Mouse (Mus musculus): Measurements from ENCODE around the gene Pdpk1. TPM values are rescaled to one million over a fixed set of nuclear protein-coding genes. Genes with fewer than 3 reads are reported as not detected.

Pdpk1 gene
- polyA plus RNA-seq, 1 experiment from 2014 or later = 53.4 TPM

GRCm38 (mm10) chr17:24157121-24157520 is 6.4 kb upstream of the Pdpk1 start:
- no peaks in the 10 kb centered on the region for H3K27me3 ChIP-seq (replicated peaks)
- 93% methylated on average over 6 of the region's 6 CpGs for WGBS
- H3K9ac ChIP-seq = no peak overlapping the region
- no peaks in the 10 kb centered on the region for H3K9me3 ChIP-seq
- peaks cover 22% of the 10 kb centered on the region; the same call in 1 of the 2 replicates for H3K36me3 ChIP-seq
- no peak overlapping the region for H3K4me3 ChIP-seq
- H3K4me1 ChIP-seq = 0 out of 2 replicates have a peak, but pooled peaks cover 3% of the 10 kb centered on the region
- ATAC-seq (ENCODE audit: low FRiP score, low read depth) = no peak
- H3K27ac ChIP-seq = no peak overlapping the region
- H3K4me2 ChIP-seq (replicated peaks) = no peak overlapping the region

GRCm38 (mm10) chr17:24156394-24156793 is 5.7 kb upstream of the Pdpk1 start:
- Histone ChIP-seq H3K9me3 (no peaks in the 10 kb centered on the region), H3K4me3 (no peak overlapping the region), H3K27me3 (replicated peaks) (no peaks in the 10 kb centered on the region), H3K4me2 (replicated peaks) (no peak overlapping the region), H3K9ac (no peak overlapping the region), H3K4me1 (peaks cover 8% of the 10 kb centered on the region; the same call in 1 of the 2 replicates), H3K27ac (no peak overlapping the region), H3K36me3 (peaks cover 22% of the 10 kb centered on the region; the same call in 1 of the 2 replicates)
- 89% methylated on average over 3 of the region's 3 CpGs for WGBS
- no peak for ATAC-seq (ENCODE audit: low FRiP score, low read depth)

GRCm38 (mm10) chr17:24155742-24156141 is 5.0 kb upstream of the Pdpk1 start:
- ATAC-seq (ENCODE audit: low FRiP score, low read depth) = no peak
- Histone ChIP-seq H3K27ac (no peak overlapping the region), H3K27me3 (replicated peaks) (no peaks in the 10 kb centered on the region), H3K4me1 (peaks cover 8% of the 10 kb centered on the region; the same call in 1 of the 2 replicates), H3K9me3 (no peaks in the 10 kb centered on the region), H3K4me3 (no peak overlapping the region), H3K9ac (no peak overlapping the region), H3K4me2 (replicated peaks) (no peak overlapping the region), H3K36me3 (peaks cover 22% of the 10 kb centered on the region; the same call in 1 of the 2 replicates)
- WGBS = 95% methylated on average over 9 of the region's 9 CpGs

GRCm38 (mm10) chr17:24154463-24154862 is 3.7 kb upstream of the Pdpk1 start:
- peaks cover 19% of the 10 kb centered on the region; the same call in 1 of the 2 replicates for H3K36me3 ChIP-seq
- no peak overlapping the region for H3K4me2 ChIP-seq (replicated peaks)
- H3K9me3 ChIP-seq = no peaks in the 10 kb centered on the region
- no peak overlapping the region for H3K27ac ChIP-seq
- H3K4me1 ChIP-seq = peaks cover 8% of the 10 kb centered on the region; the same call in 1 of the 2 replicates
- ATAC-seq (ENCODE audit: low FRiP score, low read depth) = no peak
- H3K9ac ChIP-seq = no peak overlapping the region
- no peak overlapping the region for H3K4me3 ChIP-seq
- 84% methylated on average over 3 of the region's 3 CpGs for WGBS
- H3K27me3 ChIP-seq (replicated peaks) = no peaks in the 10 kb centered on the region

GRCm38 (mm10) chr17:24151890-24152563 is 1.3 kb upstream of the Pdpk1 start:
- Histone ChIP-seq H3K4me3 (peak overlapping the region; percentile 25; the same call in 1 of the 2 replicates), H3K9me3 (no peaks in the 10 kb centered on the region), H3K9ac (peak overlapping the region; percentile 51; the same call in 1 of the 2 replicates), H3K27ac (no peak overlapping the region), H3K36me3 (0 out of 2 replicates have a peak, but pooled peaks cover 9% of the 10 kb centered on the region), H3K27me3 (replicated peaks) (no peaks in the 10 kb centered on the region), H3K4me2 (replicated peaks) (peak overlapping the region; percentile 66), H3K4me1 (peaks cover 8% of the 10 kb centered on the region; the same call in 1 of the 2 replicates)
- peak; percentile 90 for ATAC-seq (ENCODE audit: low FRiP score, low read depth)
- WGBS = 2% methylated on average over 26 of the region's 26 CpGs

- H3K4me3 ChIP-seq = no peak overlapping the region
- 0 out of 2 replicates have a peak, but pooled peaks cover 4% of the 10 kb centered on the region for H3K36me3 ChIP-seq
- no peaks in the 10 kb centered on the region for H3K9me3 ChIP-seq
- no peak overlapping the region for H3K27ac ChIP-seq
- ATAC-seq (ENCODE audit: low FRiP score, low read depth) = no peak
- peaks cover 8% of the 10 kb centered on the region; the same call in 1 of the 2 replicates for H3K4me1 ChIP-seq
- WGBS = 10% methylated on average over 7 of the region's 7 CpGs
- H3K4me2 ChIP-seq (replicated peaks) = peak overlapping the region; percentile 66; the same call in 1 of the 2 replicates
- H3K27me3 ChIP-seq (replicated peaks) = no peaks in the 10 kb centered on the region
- no peak overlapping the region for H3K9ac ChIP-seq
Observed at GRCm38 (mm10) chr17:24151382-24151781, 658 bp upstream of the Pdpk1 start.

- Histone ChIP-seq H3K27me3 (replicated peaks) (no peaks in the 10 kb centered on the region), H3K4me3 (no peak overlapping the region), H3K4me2 (replicated peaks) (no peak overlapping the region), H3K9me3 (no peaks in the 10 kb centered on the region), H3K4me1 (peaks cover 8% of the 10 kb centered on the region; the same call in 1 of the 2 replicates), H3K36me3 (no peaks in the 10 kb centered on the region), H3K9ac (no peak overlapping the region), H3K27ac (no peak overlapping the region)
- 92% methylated on average over 7 of the region's 7 CpGs for WGBS
- ATAC-seq (ENCODE audit: low FRiP score, low read depth) = no peak
Observed at GRCm38 (mm10) chr17:24149421-24149820, 1.3 kb downstream of the Pdpk1 start.

GRCm38 (mm10) chr17:24142897-24143296 is 7.8 kb downstream of the Pdpk1 start:
- H3K27ac ChIP-seq = no peak overlapping the region
- H3K4me3 ChIP-seq = no peak overlapping the region
- peaks cover 16% of the 10 kb centered on the region for H3K4me1 ChIP-seq
- H3K4me2 ChIP-seq (replicated peaks) = no peak overlapping the region
- no peaks in the 10 kb centered on the region for H3K9me3 ChIP-seq
- no peak for ATAC-seq (ENCODE audit: low FRiP score, low read depth)
- no peak overlapping the region for H3K9ac ChIP-seq
- 47% methylated on average over 2 of the region's 2 CpGs for WGBS
- no peaks in the 10 kb centered on the region for H3K27me3 ChIP-seq (replicated peaks)
- no peaks in the 10 kb centered on the region for H3K36me3 ChIP-seq

DNA sequence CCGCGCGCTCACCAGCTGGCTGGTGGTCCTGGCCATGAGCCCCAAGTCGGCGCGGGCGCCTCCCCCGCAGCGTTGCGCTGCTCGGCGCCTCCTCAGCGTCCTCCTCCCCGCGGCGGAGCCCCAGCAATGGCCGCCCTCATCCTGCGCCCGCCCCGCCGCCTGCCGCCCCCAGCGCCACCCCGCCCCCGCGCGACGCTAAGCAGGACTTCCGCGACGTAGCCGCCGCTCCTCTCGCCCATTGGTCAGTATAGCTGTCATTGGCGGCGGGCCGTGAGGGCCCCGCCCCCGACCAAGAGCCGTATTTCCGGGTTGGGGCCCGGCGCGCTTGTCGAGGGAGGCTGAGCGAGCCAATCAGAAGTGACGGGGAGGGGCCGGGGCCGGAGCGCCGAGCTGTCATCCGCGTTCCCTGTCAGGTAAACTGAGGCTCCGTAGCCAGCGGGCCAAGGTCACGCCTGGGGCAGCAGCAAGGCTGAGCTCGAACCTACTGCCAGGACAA is 9.3 kb downstream of the Pdpk1 start:
- H3K27me3 ChIP-seq (replicated peaks) = no peaks in the 10 kb centered on the region
- H3K9me3 ChIP-seq = no peaks in the 10 kb centered on the region
- 0 out of 2 replicates have a peak overlapping the region, but pooled peaks have one; percentile 39 for H3K27ac ChIP-seq
- H3K4me2 ChIP-seq (replicated peaks) = peak overlapping the region; percentile 95
- H3K4me1 ChIP-seq = peaks cover 16% of the 10 kb centered on the region
- peak; percentile 99 for ATAC-seq (ENCODE audit: low FRiP score, low read depth)
- peak overlapping the region; percentile 93 for H3K4me3 ChIP-seq
- WGBS = under 1% methylated on average over 56 of the region's 57 CpGs
- H3K36me3 ChIP-seq = no peaks in the 10 kb centered on the region
- peak overlapping the region; percentile 89 for H3K9ac ChIP-seq

GRCm38 (mm10) chr17:24140845-24141424 is 9.8 kb downstream of the Pdpk1 start:
- H3K4me3 ChIP-seq = peak overlapping the region; percentile 93
- WGBS = 1% methylated on average over 31 of the region's 43 CpGs
- peak; percentile 43 for ATAC-seq (ENCODE audit: low FRiP score, low read depth)
- no peaks in the 10 kb centered on the region for H3K9me3 ChIP-seq
- H3K36me3 ChIP-seq = no peaks in the 10 kb centered on the region
- H3K9ac ChIP-seq = peak overlapping the region; percentile 89
- peaks cover 16% of the 10 kb centered on the region for H3K4me1 ChIP-seq
- peak overlapping the region; percentile 95 for H3K4me2 ChIP-seq (replicated peaks)
- 0 out of 2 replicates have a peak overlapping the region, but pooled peaks have one; percentile 39 for H3K27ac ChIP-seq
- no peaks in the 10 kb centered on the region for H3K27me3 ChIP-seq (replicated peaks)

- peak overlapping the region; percentile 89; the same call in 1 of the 2 replicates for H3K9ac ChIP-seq
- no peaks in the 10 kb centered on the region for H3K27me3 ChIP-seq (replicated peaks)
- peak overlapping the region; percentile 95 for H3K4me2 ChIP-seq (replicated peaks)
- ATAC-seq (ENCODE audit: low FRiP score, low read depth) = no peak
- H3K9me3 ChIP-seq = no peaks in the 10 kb centered on the region
- no peak overlapping the region for H3K27ac ChIP-seq
- H3K4me1 ChIP-seq = peaks cover 16% of the 10 kb centered on the region
- H3K36me3 ChIP-seq = no peaks in the 10 kb centered on the region
- peak overlapping the region; percentile 93; the same call in 1 of the 2 replicates for H3K4me3 ChIP-seq
- WGBS = 93% methylated on average over 4 of the region's 4 CpGs
Observed at GRCm38 (mm10) chr17:24139968-24140367, 10.8 kb downstream of the Pdpk1 start.

GRCm38 (mm10) chr17:24139256-24139655 is 11.5 kb downstream of the Pdpk1 start:
- Histone ChIP-seq H3K27ac (no peak overlapping the region), H3K4me2 (replicated peaks) (no peak overlapping the region), H3K4me1 (peaks cover 16% of the 10 kb centered on the region), H3K9me3 (no peaks in the 10 kb centered on the region), H3K9ac (no peak overlapping the region), H3K4me3 (no peak overlapping the region), H3K36me3 (no peaks in the 10 kb centered on the region), H3K27me3 (replicated peaks) (no peaks in the 10 kb centered on the region)
- ATAC-seq (ENCODE audit: low FRiP score, low read depth) = no peak
- 88% methylated on average over 3 of the region's 3 CpGs for WGBS
